Mouse (Mus musculus) regulatory T cell (primary cell): ENCODE measurements at regions not wholly inside any gene's neighbourhood (a gene's known extent, or its start where the extent isn't known, plus 50 kb on each side); places are given as distances from the start of the nearest gene placed in this dataset.

Source experiments
- in situ Hi-C: fragments of 300-600 bp; cut with MboI, MseI; formaldehyde crosslinking; loops from one replicate; pipeline ENCODE4 v1.15.1; 2025; ENCODE audit warnings: high pct_unique_total_duplicates

GRCm38 (mm10) chr15:62150296-62150695 is 1227.5 kb upstream of the A1bg start:
- in situ Hi-C loops = loop anchor here (10.0 kb wide), 1 partner anchor 715 kb away; no protein-coding TSS in a partner anchor

DNA sequence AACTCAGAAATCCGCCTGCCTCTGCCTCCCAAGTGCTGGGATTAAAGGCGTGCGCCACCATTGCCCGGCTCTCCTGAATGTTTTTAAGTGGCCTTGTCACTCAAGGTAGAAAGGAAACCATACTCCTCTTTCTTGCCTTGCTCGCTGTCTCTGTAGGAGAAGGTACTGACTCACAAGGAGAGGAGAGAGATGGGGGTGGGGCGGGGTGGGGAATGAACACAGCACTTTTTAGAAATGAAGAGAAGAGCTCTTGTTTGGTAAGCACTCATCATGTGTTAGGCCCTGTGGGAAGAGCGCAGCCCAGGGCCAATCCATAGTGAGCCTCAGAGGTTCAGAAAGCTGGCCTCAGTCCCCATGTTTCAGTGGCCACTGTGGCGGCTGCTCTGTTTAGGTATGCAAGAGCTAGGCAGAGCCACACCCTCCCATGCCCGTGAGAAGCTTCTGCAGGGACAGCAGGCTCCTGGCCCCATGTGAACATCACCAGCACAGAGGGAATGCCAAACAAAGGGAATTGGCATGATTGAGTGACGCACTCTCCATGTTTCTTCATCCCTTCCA is 1225.9 kb upstream of the A1bg start:
- in situ Hi-C loops = no loop called here

- in situ Hi-C loops = no loop called here
Observed at GRCm38 (mm10) chr15:62147343-62147953, 1224.6 kb upstream of the A1bg start.

DNA sequence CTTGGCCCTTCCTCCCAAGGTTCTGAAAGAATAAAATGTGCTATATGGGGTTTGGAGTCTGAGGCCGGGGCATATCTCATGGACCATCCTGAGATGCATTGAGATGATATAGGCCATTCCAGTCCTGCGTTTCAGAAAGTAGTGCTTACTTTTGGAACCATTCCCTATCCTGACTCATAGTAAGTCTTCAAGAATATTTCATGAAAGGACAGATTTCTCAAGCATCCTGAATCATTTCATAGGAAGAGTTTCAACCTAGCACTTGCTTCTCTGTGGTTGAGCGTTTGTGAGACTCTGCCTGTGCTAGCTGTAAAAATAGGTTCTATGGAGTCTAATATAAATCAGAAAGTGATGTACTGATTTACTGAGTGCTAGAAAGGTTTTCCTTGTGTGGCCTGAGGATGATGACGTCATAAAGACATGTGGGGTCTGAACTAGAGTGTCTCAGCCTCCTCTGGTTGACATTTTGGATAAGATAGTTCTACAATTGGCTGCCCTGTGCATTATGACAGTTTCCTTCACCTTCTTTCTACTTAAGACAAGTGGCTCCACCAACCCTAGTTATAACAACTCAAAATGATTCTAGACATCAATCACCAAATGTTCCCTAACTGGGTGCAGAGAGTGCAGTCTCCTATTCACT is 1223.0 kb upstream of the A1bg start:
- in situ Hi-C loops = no loop called here

DNA sequence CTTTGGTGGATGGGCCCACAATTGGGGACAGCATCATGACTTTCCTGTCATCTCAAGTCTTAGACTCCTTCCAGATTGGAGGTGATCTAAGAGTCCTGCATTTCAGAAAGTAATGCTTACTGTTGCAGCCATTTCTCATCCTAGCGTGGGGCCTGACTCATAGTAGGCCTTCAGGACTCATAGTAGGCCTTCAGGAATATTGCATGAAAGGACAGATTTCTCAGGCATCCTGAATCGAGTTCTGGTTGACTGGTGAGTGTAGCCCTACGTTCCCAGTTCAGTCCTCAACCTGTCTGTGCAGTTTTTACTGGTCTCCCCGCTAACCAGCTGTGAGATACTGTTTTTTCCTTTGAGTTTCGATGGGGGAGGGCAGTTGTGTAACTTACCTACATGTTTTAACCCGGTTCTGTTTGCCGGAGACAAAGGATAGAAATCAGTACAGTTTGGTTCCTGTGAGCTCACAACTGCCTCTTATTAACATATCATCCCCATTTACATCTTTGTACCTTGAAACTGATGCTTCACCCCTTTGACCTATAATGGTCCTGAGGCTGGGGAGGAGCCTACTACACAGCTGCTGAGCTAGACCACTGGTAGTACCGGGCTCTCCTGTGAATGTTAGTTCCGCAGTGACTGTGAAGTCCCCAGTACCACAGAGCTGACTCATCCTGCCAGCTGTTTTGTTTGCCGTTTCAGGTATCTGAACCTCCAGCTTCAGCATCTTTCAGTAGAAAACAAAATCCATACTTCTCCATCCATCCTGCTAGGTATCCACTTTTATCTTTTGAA is 1222.2 kb upstream of the A1bg start:
- in situ Hi-C loops = no loop called here

- in situ Hi-C loops = no loop called here
Observed at GRCm38 (mm10) chr15:62139859-62140258, 1217.0 kb upstream of the A1bg start.

GRCm38 (mm10) chr15:62139192-62139591 is 1216.4 kb upstream of the A1bg start:
- in situ Hi-C loops = no loop called here

- in situ Hi-C loops = no loop called here
Observed at GRCm38 (mm10) chr15:62138701-62139100, 1215.9 kb upstream of the A1bg start.

- in situ Hi-C loops = no loop called here
Observed at GRCm38 (mm10) chr15:62136932-62137594, 1214.3 kb upstream of the A1bg start.

- in situ Hi-C loops = no loop called here
Observed at GRCm38 (mm10) chr15:62134835-62135234, 1212.0 kb upstream of the A1bg start.

GRCm38 (mm10) chr15:62134308-62134707 is 1211.5 kb upstream of the A1bg start:
- in situ Hi-C loops = no loop called here

DNA sequence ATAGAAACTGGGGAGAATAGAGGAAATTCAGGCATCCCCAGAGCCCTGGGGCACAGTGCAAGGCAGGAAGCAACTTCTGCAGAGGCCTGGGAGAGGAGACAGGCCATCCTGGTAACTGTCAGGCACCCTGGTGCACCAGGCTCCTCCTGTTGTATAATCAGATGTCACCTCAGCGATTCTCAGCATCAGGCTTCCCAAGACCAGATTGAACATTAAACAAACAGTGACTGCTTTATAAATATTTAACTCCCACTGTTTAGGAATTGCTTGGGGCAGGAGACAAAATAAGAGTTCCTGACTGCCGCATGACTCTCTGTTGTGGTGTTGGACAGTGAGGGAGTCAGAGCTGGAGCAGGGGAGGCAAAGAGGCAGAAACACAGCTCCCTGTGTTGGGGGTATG is 1210.1 kb upstream of the A1bg start:
- in situ Hi-C loops = no loop called here

GRCm38 (mm10) chr15:62131686-62132085 is 1208.9 kb upstream of the A1bg start:
- in situ Hi-C loops = no loop called here

GRCm38 (mm10) chr15:62130530-62130929 is 1207.7 kb upstream of the A1bg start:
- in situ Hi-C loops = no loop called here

DNA sequence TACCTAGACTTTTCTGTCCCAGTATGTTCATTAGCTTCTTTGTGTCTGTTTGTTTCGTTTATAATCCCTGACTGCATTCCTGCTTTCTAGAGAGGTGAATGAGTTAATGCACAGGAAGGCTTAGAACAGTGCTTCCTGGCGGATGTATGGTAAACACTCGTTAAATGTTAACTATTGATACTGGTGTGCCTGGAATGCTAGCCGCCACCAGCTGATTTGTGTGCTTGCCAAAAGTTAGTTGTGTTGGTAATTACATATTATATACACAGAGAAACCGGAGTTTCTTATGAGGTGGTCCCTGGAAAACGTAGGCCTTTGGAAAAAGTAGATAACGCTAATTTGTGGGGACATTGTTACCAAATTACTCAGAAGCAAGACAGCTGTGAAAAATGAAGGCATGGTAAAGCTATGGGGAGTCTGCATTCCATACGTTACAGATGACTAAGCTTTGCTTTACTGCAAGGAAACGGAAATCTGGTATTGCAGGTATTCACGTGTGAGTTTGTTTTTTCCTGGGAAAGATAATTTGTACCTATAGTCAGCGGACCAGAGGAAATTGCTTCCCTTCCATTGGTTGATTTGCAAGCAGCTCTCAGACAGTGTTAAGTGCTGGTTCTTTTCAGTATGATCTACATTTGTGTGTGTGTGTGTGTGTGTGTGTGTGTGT is 1205.9 kb upstream of the A1bg start:
- in situ Hi-C loops = no loop called here

DNA sequence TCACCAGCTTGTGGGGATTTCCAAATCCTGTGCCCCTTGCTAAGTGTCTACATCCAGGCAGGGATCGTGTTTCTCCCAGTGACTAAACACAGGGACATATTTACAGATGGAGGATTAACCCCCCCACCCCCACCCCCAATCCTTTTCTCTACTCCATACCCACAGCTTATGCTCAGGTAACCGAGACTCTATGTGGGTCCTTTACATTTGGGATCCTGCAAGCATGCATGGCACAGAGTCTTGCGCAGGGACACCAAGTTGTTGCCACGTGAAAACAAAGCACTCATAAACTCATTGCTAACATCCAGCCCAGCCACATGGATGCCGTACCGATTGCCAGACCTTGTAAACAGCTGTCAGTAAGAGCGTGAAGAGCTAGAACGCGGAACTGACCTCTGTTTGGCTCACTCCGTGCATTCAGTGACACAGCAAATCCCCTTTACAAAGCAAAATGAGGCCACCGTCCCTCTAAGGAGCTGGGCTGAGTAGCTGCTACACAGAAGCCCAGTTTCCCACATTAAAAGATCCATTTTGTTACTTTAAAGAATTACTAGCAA is 1204.9 kb upstream of the A1bg start:
- in situ Hi-C loops = no loop called here

DNA sequence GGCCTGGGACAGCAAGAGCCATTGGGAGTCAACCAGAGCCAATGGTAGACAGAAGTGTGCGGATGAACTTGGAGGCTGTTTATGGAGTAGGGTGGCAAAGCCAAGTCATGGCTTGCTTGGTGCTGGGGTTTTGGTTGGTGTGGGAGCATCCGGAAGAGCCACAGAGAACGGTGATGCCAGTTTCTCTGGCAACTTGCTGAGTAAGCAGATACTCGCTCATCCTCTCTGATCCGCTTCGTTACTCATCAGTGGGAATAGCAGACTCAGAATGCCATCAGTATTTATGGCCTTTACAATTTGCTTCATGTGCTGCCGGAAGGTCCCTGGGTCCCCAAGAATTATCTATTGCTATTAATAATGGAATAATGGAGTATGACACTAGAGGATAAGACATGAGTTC is 1202.9 kb upstream of the A1bg start:
- in situ Hi-C loops = no loop called here

DNA sequence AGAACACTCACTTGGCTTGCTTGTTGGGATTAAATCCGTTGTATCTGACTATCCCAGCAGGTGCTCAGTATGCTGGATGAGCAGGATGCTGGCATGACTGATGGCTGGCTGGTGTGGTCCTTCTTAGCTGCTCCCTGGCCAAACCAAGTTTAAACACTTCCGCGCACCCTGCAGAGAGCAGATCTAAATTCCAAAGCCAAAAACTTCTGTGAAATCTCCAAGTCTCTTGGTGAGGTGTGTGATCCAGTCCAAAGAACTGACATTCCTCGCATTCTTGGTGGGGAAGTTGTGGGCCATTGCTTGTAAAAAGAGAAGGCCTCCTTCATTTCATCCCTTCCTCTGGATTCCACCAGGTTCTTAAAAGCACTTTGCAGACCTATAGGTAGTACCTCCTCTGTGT is 1200.9 kb upstream of the A1bg start:
- in situ Hi-C loops = no loop called here

DNA sequence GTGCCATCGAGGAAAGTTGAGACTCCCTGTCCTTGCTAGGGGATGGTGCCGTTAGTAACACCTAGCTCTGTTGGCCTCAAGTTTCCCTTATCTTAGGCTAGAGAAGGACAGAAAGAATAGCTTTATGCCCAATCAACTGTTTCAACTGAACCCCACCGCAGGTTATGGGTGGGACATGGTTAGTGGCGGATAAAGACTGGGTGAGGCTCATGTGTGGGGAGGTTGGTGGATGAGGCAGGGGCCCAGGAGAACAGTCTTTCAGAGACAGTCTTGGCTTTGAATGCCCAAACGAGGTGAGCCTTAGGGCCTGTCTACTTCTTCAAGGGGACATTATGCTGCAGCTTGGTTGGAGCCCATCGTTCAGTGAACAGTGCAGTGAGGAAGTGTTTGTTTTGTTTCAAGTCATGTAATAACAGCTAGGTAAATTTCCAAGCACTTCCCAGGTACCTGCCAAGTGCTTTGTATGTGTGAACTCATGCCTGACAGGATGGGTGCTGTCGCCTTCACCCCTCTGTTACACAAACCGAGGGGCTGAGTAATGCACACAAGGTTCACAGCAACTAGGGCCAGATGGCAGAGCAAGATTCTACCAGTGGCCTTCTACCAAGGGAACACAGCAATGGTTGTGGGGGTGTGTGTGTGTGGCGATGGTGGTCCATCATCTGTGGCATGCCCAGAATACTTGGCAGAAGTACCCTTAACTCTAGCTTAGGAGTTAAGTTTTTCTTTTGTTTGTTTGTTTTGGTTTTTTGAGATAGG is 1199.6 kb upstream of the A1bg start:
- in situ Hi-C loops = no loop called here

DNA sequence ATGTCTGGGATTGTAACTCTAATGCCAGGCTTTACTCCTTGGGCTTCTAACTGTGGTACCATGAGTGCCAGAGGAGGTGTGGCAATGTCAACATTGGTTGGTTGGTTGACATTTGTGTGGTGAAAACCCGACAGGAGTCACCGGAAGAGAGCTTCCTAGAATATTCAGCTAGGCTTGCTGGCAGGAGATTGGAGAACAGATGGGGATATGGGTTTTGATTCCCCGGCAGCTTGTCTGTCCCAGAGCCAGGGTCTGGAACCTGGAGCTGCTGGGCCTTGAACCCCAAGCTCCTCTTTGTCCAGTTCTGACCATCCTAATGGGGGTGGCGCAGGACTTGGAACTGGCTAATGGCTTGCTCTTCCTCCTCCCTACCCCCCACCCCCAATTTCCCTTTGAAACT is 1198.9 kb upstream of the A1bg start:
- in situ Hi-C loops = no loop called here
